Mouse (Mus musculus) testis, adult 2 months (tissue): ENCODE results near the gene Banf2. TPM values are rescaled to one million over a fixed set of nuclear protein-coding genes. Genes with fewer than 3 reads are reported as not detected.

Experiments
- H3K27ac ChIP-seq: fragments of 200-500 bp; 2 replicates; pipeline ENCODE4 v1.5.1; 2012; ENCODE audit warnings: low read depth, low read length; ENCODE audit not compliant: control insufficient read depth, insufficient read depth
- H3K27me3 ChIP-seq: fragments of 200-500 bp; 2 replicates; pipeline ENCODE4 v1.6.1; 2012; ENCODE audit warnings: mild to moderate bottlenecking, low read length, moderate library complexity; ENCODE audit not compliant: control insufficient read depth, insufficient read depth
- H3K36me3 ChIP-seq: fragments of 200-500 bp; 2 replicates; pipeline ENCODE4 v1.6.1; 2012; ENCODE audit warnings: mild to moderate bottlenecking, low read length; ENCODE audit not compliant: control insufficient read depth, insufficient read depth
- H3K4me1 ChIP-seq: fragments of 200-500 bp; 2 replicates; pipeline ENCODE4 v1.6.1; 2012; ENCODE audit warnings: low read length; ENCODE audit not compliant: control insufficient read depth, insufficient read depth
- H3K4me3 ChIP-seq: fragments of 200-500 bp; 2 replicates; pipeline ENCODE4 v1.5.1; 2012; ENCODE audit warnings: low read depth, mild to moderate bottlenecking, low read length, moderate library complexity, mixed read lengths; ENCODE audit not compliant: control insufficient read depth
- CTCF ChIP-seq: fragments of 200-500 bp; IDR thresholded peaks from 2 replicates; pipeline ENCODE4 v1.5.1; 2012; ENCODE audit warnings: low read depth, mild to moderate bottlenecking, inconsistent platforms, low read length, moderate library complexity; ENCODE audit not compliant: control insufficient read depth, insufficient read depth, insufficient replicate concordance
- POLR2A ChIP-seq: fragments of 200-500 bp; IDR thresholded peaks from 2 replicates; pipeline ENCODE4 v1.6.1; 2012; ENCODE audit warnings: low read depth, mild to moderate bottlenecking, inconsistent platforms, low read length, moderate library complexity; ENCODE audit not compliant: control insufficient read depth
- polyA plus RNA-seq: library from polyadenylated mRNA; depleted of rRNA; stranded (reverse); fragments of >200 nt; gene quantifications from 2 replicates; pipeline ENCODE4 v1.2.3, GENCODE M21; 2012; rRNA removed

The Banf2 gene
- 212 and 222 TPM in 2 replicates for polyA plus RNA-seq

- Histone ChIP-seq H3K4me1 (no peaks in the 10 kb centered on the region), H3K27me3 (no peaks in the 10 kb centered on the region), H3K36me3 (no peaks in the 10 kb centered on the region), H3K27ac (peak within 1 kb of the TSS; percentile 39; the same call in 1 of the 2 replicates), H3K4me3 (peak within 1 kb of the TSS; percentile 80)
- no peak for TF ChIP-seq CTCF
- TF ChIP-seq POLR2A: no peak
Observed at GRCm38 (mm10) chr2:144032664-144033063, at the start of gene Banf2. Gene Banf2, plus strand, starts transcription at chr2:144033059.

GRCm38 (mm10) chr2:143983482-143983881 is 49.4 kb upstream of the Banf2 start:
- no peak overlapping the region for H3K27ac ChIP-seq
- no peaks in the 10 kb centered on the region for H3K27me3 ChIP-seq
- TF ChIP-seq CTCF (no peak), POLR2A (no peak)
- peaks cover 2% of the 10 kb centered on the region for H3K36me3 ChIP-seq
- no peaks in the 10 kb centered on the region for H3K4me1 ChIP-seq
- H3K4me3 ChIP-seq: no peak overlapping the region; the same call in 1 of the 2 replicates

GRCm38 (mm10) chr2:143987485-143987884 is 45.4 kb upstream of the Banf2 start:
- peaks cover 2% of the 10 kb centered on the region for H3K36me3 ChIP-seq
- TF ChIP-seq POLR2A: no peak
- no peak for TF ChIP-seq CTCF
- H3K4me1 ChIP-seq: peaks cover 2% of the 10 kb centered on the region
- no peaks in the 10 kb centered on the region for H3K27me3 ChIP-seq
- H3K27ac ChIP-seq: no peak overlapping the region
- no peak overlapping the region for H3K4me3 ChIP-seq

- peaks cover 2% of the 10 kb centered on the region for H3K36me3 ChIP-seq
- H3K4me1 ChIP-seq: peaks cover 2% of the 10 kb centered on the region
- no peak overlapping the region for H3K4me3 ChIP-seq
Observed at GRCm38 (mm10) chr2:143988016-143988415, 44.8 kb upstream of the Banf2 start.

GRCm38 (mm10) chr2:143990997-143991396 is 41.9 kb upstream of the Banf2 start:
- Histone ChIP-seq H3K27me3 (no peaks in the 10 kb centered on the region), H3K36me3 (peaks cover 2% of the 10 kb centered on the region; the same call in 1 of the 2 replicates), H3K27ac (no peak overlapping the region), H3K4me1 (peaks cover 2% of the 10 kb centered on the region), H3K4me3 (no peak overlapping the region)
- TF ChIP-seq CTCF (no peak), POLR2A (no peak)

More at GRCm38 (mm10) chr2:143988016-143988415, 44.8 kb upstream of the Banf2 start:
- no peak for TF ChIP-seq POLR2A
- no peak for TF ChIP-seq CTCF
- Histone ChIP-seq H3K27me3 (no peaks in the 10 kb centered on the region), H3K27ac (no peak overlapping the region)

- Histone ChIP-seq H3K36me3 (no peaks in the 10 kb centered on the region), H3K4me1 (peaks cover 2% of the 10 kb centered on the region), H3K4me3 (no peak overlapping the region), H3K27ac (no peak overlapping the region), H3K27me3 (no peaks in the 10 kb centered on the region)
- no peak for TF ChIP-seq CTCF
- TF ChIP-seq POLR2A: no peak
Observed at GRCm38 (mm10) chr2:143991964-143992672, 40.7 kb upstream of the Banf2 start.

GRCm38 (mm10) chr2:143992977-143993376 is 39.9 kb upstream of the Banf2 start:
- H3K27me3 ChIP-seq: no peaks in the 10 kb centered on the region
- H3K4me1 ChIP-seq: peaks cover 2% of the 10 kb centered on the region
- TF ChIP-seq POLR2A (no peak), CTCF (no peak)
- H3K27ac ChIP-seq: no peak overlapping the region
- no peak overlapping the region for H3K4me3 ChIP-seq
- H3K36me3 ChIP-seq: no peaks in the 10 kb centered on the region
